Mouse (Mus musculus): ENCODE data around the gene Ankrd33. TPM values are rescaled to one million over a fixed set of nuclear protein-coding genes. Genes with fewer than 3 reads are reported as not detected.

The Ankrd33 gene
- polyA plus RNA-seq, 1 experiment from 2014 or later, result not detected

DNA sequence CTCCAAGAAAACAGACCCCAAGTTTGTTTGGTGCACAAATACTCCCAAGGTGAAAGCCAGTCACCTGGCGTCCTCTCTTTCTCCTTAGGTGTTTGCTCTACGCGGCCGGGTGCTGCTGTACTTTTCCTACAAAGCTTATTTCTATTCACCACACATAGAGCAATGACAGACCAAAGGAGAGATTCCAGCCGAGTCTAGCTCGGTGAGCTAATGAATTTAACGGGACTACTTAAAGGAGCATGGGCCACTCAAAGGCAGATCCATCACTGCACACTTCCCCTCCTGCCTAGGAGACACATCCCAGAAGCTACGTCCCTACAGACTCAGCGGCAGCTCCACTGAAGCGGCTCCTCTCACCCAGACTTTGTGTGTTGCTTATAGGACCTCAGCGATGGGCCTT is 52.0 kb downstream of the Ankrd33 start:
- peaks cover 16% of the 10 kb centered on the region for H3K4me1 ChIP-seq (ENCODE audit: control insufficient read depth, insufficient read depth, low read length)
- H3K27ac ChIP-seq (replicated peaks; ENCODE audit: low read depth, low read length), result no peak overlapping the region
- no peaks in the 10 kb centered on the region for H3K9me3 ChIP-seq (ENCODE audit: control insufficient read depth, low read length)
- ATAC-seq (ENCODE audit: low FRiP score, low TSS enrichment), result no peak
- H3K4me2 ChIP-seq (ENCODE audit: low read length), result no peak overlapping the region
- no peak overlapping the region for H3K4me3 ChIP-seq (replicated peaks; ENCODE audit: low read depth, low read length)
- 74% methylated on average over 11 of the region's 11 CpGs for WGBS
- no peaks in the 10 kb centered on the region for H3K27me3 ChIP-seq (ENCODE audit: control insufficient read depth, insufficient read depth, low read length)
- no peak for DNase-seq
- no peaks in the 10 kb centered on the region for H3K36me3 ChIP-seq (ENCODE audit: control insufficient read depth, insufficient read depth, low read length)
- no peak overlapping the region for H3K9ac ChIP-seq (replicated peaks; ENCODE audit: low read length)

Other genes starting within 250 kb of the Ankrd33 start
- 19.0 and 21.1 TPM in 2 replicates for gene Scn8a, start 245.9 kb upstream of the Ankrd33 start, polyA plus RNA-seq (2014; fragmentation: Nextera tagmentation; extraction: Ambion mirVana)
- not detected in 2 replicates for gene Gm47841, start 68.4 kb upstream of the Ankrd33 start, polyA plus RNA-seq (2014; fragmentation: Nextera tagmentation; extraction: Ambion mirVana)
- gene Fignl2, start 37.2 kb upstream of the Ankrd33 start, polyA plus RNA-seq (2014; fragmentation: Nextera tagmentation; extraction: Ambion mirVana), result 0.09 and 0.11 TPM in 2 replicates
- 3.3 and 4.4 TPM in 2 replicates for gene Acvrl1, start 12.8 kb downstream of the Ankrd33 start, polyA plus RNA-seq (2014; fragmentation: Nextera tagmentation; extraction: Ambion mirVana)
- gene Acvr1b, start 58.3 kb downstream of the Ankrd33 start, polyA plus RNA-seq (2014; fragmentation: Nextera tagmentation; extraction: Ambion mirVana), result 30.4 and 39.0 TPM in 2 replicates
- 0.93 and 0.97 TPM in 2 replicates for gene Grasp, start 108.4 kb downstream of the Ankrd33 start, polyA plus RNA-seq (2014; fragmentation: Nextera tagmentation; extraction: Ambion mirVana)
- 2.9 and 3.5 TPM in 2 replicates for gene Nr4a1, start 138.5 kb downstream of the Ankrd33 start, polyA plus RNA-seq (2014; fragmentation: Nextera tagmentation; extraction: Ambion mirVana)
- 61.2 and 87.4 TPM in 2 replicates for gene Atg101, start 168.5 kb downstream of the Ankrd33 start, polyA plus RNA-seq (2014; fragmentation: Nextera tagmentation; extraction: Ambion mirVana)
- 0.30 and 0.51 TPM in 2 replicates for gene 6030408B16Rik, start 177.5 kb downstream of the Ankrd33 start, polyA plus RNA-seq (2014; fragmentation: Nextera tagmentation; extraction: Ambion mirVana)